Mouse (Mus musculus) cerebellum, adult 11 months (tissue): ENCODE measurements around the gene Spata46.

Experiments
- DNase-seq: peaks from one replicate; pipeline ENCODE4 v3.0.0; 2022

The Spata46 gene

GRCm38 (mm10) chr1:170343081-170343480, 34.5 kb downstream of the Spata46 start:
- DNase-seq: no peak

DNA sequence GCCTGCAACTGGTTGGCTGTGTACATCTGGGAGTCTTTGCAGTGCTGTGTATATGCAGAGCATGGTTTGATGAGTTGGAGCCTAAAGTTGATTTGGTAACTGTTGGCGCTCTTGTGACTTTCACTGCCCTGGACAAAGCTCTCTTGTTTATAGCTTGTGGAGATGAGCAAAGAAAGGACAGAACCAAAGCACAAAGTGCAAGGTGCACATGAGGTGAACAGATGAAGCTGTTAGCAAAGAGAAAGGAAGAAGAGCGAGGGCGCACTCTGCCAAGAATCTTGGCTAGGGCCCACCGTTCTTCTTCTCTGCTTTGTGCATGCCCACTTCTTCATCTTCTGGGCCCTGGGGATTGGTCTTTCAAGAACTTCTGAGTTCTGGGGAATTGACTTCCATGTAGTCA, 35.3 kb downstream of the Spata46 start:
- DNase-seq: no peak

- DNase-seq: no peak
These were observed 37.7 kb downstream of the Spata46 start for GRCm38 (mm10) chr1:170346266-170346665.

GRCm38 (mm10) chr1:170351080-170351479, 42.5 kb downstream of the Spata46 start:
- DNase-seq: no peak

DNA sequence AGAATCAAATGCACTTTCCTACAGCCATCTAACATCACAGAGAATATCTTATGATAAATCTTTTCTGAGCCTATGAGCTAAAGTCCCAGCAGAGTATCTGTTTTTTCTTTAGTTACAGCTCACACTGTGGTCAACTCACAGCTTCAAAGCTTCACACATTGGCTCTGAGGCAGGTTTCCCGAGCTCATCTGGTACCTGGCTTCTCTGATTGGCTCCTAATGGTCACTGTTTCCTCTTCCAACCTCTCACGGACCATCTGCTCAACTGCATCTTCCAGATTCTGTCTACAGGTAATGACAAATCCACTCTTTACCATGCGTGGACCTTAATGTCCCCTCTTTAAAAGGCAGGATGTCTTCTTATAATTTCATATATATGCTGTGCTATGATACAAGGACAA, 44.7 kb downstream of the Spata46 start:
- DNase-seq: no peak

DNA sequence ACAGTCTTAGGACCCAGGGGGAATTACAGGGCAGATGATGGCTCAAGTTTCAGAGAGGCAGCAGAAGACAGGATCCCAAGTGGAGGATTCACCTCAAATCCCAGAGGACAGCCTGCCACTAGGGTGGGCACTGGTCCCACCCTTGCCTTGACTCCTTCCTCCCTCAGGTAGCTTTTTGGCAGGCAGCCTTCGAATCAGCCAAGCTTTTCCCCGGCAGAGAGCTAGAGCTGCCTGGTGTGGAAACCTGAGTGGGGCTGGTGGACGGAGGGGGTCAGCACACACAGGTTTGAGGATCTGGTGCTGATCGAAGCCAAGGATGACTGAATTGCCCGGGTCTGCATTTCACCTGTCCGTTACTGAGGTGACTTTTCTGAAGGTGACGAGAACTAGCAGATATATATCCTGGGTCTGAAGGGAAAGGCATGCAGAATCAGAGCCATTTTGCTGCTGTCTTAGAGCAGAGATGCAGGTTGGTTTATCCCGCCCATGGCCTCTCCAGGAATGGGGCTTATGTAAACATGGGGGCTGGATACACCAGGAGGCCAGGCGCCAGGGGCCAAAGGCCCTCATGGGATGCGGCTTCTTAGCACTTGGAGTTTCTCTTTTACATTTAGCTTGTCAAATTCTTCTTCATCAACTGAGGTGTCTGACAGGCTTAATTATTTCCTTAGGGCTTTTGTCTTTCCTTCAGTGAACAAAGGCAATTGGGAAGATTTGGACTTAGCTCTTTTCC, 51.7 kb downstream of the Spata46 start:
- no peak for DNase-seq
